Mouse (Mus musculus): ENCODE data around the gene Cald1. TPM values are rescaled to one million over a fixed set of nuclear protein-coding genes. Genes with fewer than 3 reads are reported as not detected.

Gene Cald1
- polyA plus RNA-seq, 1 experiment from 2014 or later = 65.4 TPM

GRCm38 (mm10) chr6:34713169-34713568 lies 114.9 kb downstream of the Cald1 start:
- Histone ChIP-seq H3K9me3 (no peaks in the 10 kb centered on the region), H3K27me3 (no peaks in the 10 kb centered on the region), H3K4me3 (no peak overlapping the region), H3K36me3 (no peaks in the 10 kb centered on the region), H3K9ac (no peak overlapping the region), H3K27ac (replicated peaks) (no peak overlapping the region), H3K4me2 (no peak overlapping the region), H3K4me1 (replicated peaks) (peaks cover 23% of the 10 kb centered on the region)
- 93% methylated on average over 3 of the region's 4 CpGs for WGBS
- ATAC-seq (ENCODE audit: low FRiP score, low read depth) = no peak

GRCm38 (mm10) chr6:34713777-34714176 lies 115.5 kb downstream of the Cald1 start:
- Histone ChIP-seq H3K27me3 (no peaks in the 10 kb centered on the region), H3K27ac (replicated peaks) (no peak overlapping the region), H3K4me3 (no peak overlapping the region), H3K9ac (no peak overlapping the region), H3K4me1 (replicated peaks) (peaks cover 17% of the 10 kb centered on the region), H3K9me3 (no peaks in the 10 kb centered on the region), H3K4me2 (no peak overlapping the region), H3K36me3 (no peaks in the 10 kb centered on the region)
- ATAC-seq (ENCODE audit: low FRiP score, low read depth) = no peak
- WGBS = 88% methylated on average over 8 of the region's 8 CpGs

GRCm38 (mm10) chr6:34714612-34715011 lies 116.3 kb downstream of the Cald1 start:
- H3K4me1 ChIP-seq (replicated peaks) = peaks cover 19% of the 10 kb centered on the region
- WGBS = 94% methylated on average over 4 of the region's 4 CpGs
- no peak overlapping the region for H3K4me3 ChIP-seq
- no peak for ATAC-seq (ENCODE audit: low FRiP score, low read depth)
- no peak overlapping the region for H3K9ac ChIP-seq
- H3K36me3 ChIP-seq = no peaks in the 10 kb centered on the region
- no peak overlapping the region for H3K27ac ChIP-seq (replicated peaks)
- H3K9me3 ChIP-seq = no peaks in the 10 kb centered on the region
- no peak overlapping the region for H3K4me2 ChIP-seq
- H3K27me3 ChIP-seq = no peaks in the 10 kb centered on the region

GRCm38 (mm10) chr6:34716206-34716887 lies 118.0 kb downstream of the Cald1 start:
- H3K27me3 ChIP-seq = no peaks in the 10 kb centered on the region
- no peaks in the 10 kb centered on the region for H3K9me3 ChIP-seq
- H3K4me1 ChIP-seq (replicated peaks) = 0 out of 2 replicates have a peak, but pooled peaks cover 4% of the 10 kb centered on the region
- no peak overlapping the region for H3K4me3 ChIP-seq
- WGBS = 81% methylated on average over 9 of the region's 9 CpGs
- H3K9ac ChIP-seq = no peak overlapping the region
- H3K27ac ChIP-seq (replicated peaks) = no peak overlapping the region
- no peak for ATAC-seq (ENCODE audit: low FRiP score, low read depth)
- no peaks in the 10 kb centered on the region for H3K36me3 ChIP-seq
- no peak overlapping the region for H3K4me2 ChIP-seq

- H3K4me2 ChIP-seq = no peak overlapping the region
- 36% methylated on average over 3 of the region's 3 CpGs for WGBS
- no peak overlapping the region for H3K9ac ChIP-seq
- H3K9me3 ChIP-seq = no peaks in the 10 kb centered on the region
- no peaks in the 10 kb centered on the region for H3K27me3 ChIP-seq
- no peaks in the 10 kb centered on the region for H3K36me3 ChIP-seq
- H3K27ac ChIP-seq (replicated peaks) = no peak overlapping the region
- H3K4me1 ChIP-seq (replicated peaks) = 0 out of 2 replicates have a peak, but pooled peaks cover 4% of the 10 kb centered on the region
- ATAC-seq (ENCODE audit: low FRiP score, low read depth) = no peak
- no peak overlapping the region for H3K4me3 ChIP-seq
These were observed 118.8 kb downstream of the Cald1 start for GRCm38 (mm10) chr6:34716888-34717635.

- WGBS = 83% methylated on average over 4 of the region's 4 CpGs
- Histone ChIP-seq H3K27me3 (no peaks in the 10 kb centered on the region), H3K9me3 (no peaks in the 10 kb centered on the region), H3K4me1 (replicated peaks) (0 out of 2 replicates have a peak, but pooled peaks cover 4% of the 10 kb centered on the region), H3K36me3 (no peaks in the 10 kb centered on the region), H3K9ac (no peak overlapping the region), H3K4me2 (no peak overlapping the region), H3K4me3 (no peak overlapping the region), H3K27ac (replicated peaks) (no peak overlapping the region)
- ATAC-seq (ENCODE audit: low FRiP score, low read depth) = no peak
These were observed 119.4 kb downstream of the Cald1 start for GRCm38 (mm10) chr6:34717651-34718050.

- Histone ChIP-seq H3K27me3 (no peaks in the 10 kb centered on the region), H3K4me3 (no peak overlapping the region), H3K27ac (replicated peaks) (no peak overlapping the region), H3K9ac (no peak overlapping the region), H3K4me1 (replicated peaks) (0 out of 2 replicates have a peak, but pooled peaks cover 4% of the 10 kb centered on the region), H3K9me3 (no peaks in the 10 kb centered on the region), H3K4me2 (no peak overlapping the region), H3K36me3 (no peaks in the 10 kb centered on the region)
- no peak for ATAC-seq (ENCODE audit: low FRiP score, low read depth)
- WGBS = 74% methylated on average over 6 of the region's 6 CpGs
These were observed 120.9 kb downstream of the Cald1 start for GRCm38 (mm10) chr6:34719141-34719680.

- Histone ChIP-seq H3K9ac (no peak overlapping the region), H3K27me3 (no peaks in the 10 kb centered on the region), H3K4me3 (no peak overlapping the region), H3K4me1 (replicated peaks) (0 out of 2 replicates have a peak, but pooled peaks cover 4% of the 10 kb centered on the region), H3K9me3 (no peaks in the 10 kb centered on the region), H3K36me3 (no peaks in the 10 kb centered on the region), H3K27ac (replicated peaks) (no peak overlapping the region), H3K4me2 (no peak overlapping the region)
- no peak for ATAC-seq (ENCODE audit: low FRiP score, low read depth)
- 84% methylated on average over 4 of the region's 4 CpGs for WGBS
These were observed 122.1 kb downstream of the Cald1 start for GRCm38 (mm10) chr6:34720447-34720846.

- peaks cover 5% of the 10 kb centered on the region for H3K4me1 ChIP-seq (replicated peaks)
- no peaks in the 10 kb centered on the region for H3K27me3 ChIP-seq
- ATAC-seq (ENCODE audit: low FRiP score, low read depth) = no peak
- WGBS = 82% methylated on average over 6 of the region's 6 CpGs
- H3K4me3 ChIP-seq = no peak overlapping the region
- no peaks in the 10 kb centered on the region for H3K36me3 ChIP-seq
- no peak overlapping the region for H3K27ac ChIP-seq (replicated peaks)
- no peaks in the 10 kb centered on the region for H3K9me3 ChIP-seq
- H3K9ac ChIP-seq = no peak overlapping the region
- no peak overlapping the region for H3K4me2 ChIP-seq
These were observed 123.4 kb downstream of the Cald1 start for GRCm38 (mm10) chr6:34721740-34722139.

- Histone ChIP-seq H3K27me3 (no peaks in the 10 kb centered on the region), H3K4me2 (no peak overlapping the region), H3K27ac (replicated peaks) (no peak overlapping the region), H3K36me3 (no peaks in the 10 kb centered on the region), H3K4me3 (no peak overlapping the region), H3K9ac (no peak overlapping the region), H3K9me3 (no peaks in the 10 kb centered on the region), H3K4me1 (replicated peaks) (peaks cover 8% of the 10 kb centered on the region)
- no peak for ATAC-seq (ENCODE audit: low FRiP score, low read depth)
- WGBS = 89% methylated on average over 7 of the region's 7 CpGs
These were observed 124.4 kb downstream of the Cald1 start for GRCm38 (mm10) chr6:34722660-34723059.

- Histone ChIP-seq H3K4me2 (no peak overlapping the region), H3K27ac (replicated peaks) (no peak overlapping the region), H3K9me3 (no peaks in the 10 kb centered on the region), H3K9ac (no peak overlapping the region), H3K4me3 (no peak overlapping the region), H3K36me3 (no peaks in the 10 kb centered on the region), H3K4me1 (replicated peaks) (peaks cover 8% of the 10 kb centered on the region), H3K27me3 (no peaks in the 10 kb centered on the region)
- ATAC-seq (ENCODE audit: low FRiP score, low read depth) = no peak
- 95% methylated on average over 10 of the region's 10 CpGs for WGBS
These were observed 125.1 kb downstream of the Cald1 start for GRCm38 (mm10) chr6:34723250-34723904.

- WGBS = 59% methylated on average over 1 of the region's 1 CpGs
- no peak for ATAC-seq (ENCODE audit: low FRiP score, low read depth)
- Histone ChIP-seq H3K4me1 (replicated peaks) (peaks cover 4% of the 10 kb centered on the region), H3K9me3 (no peaks in the 10 kb centered on the region), H3K4me2 (no peak overlapping the region), H3K27me3 (no peaks in the 10 kb centered on the region), H3K27ac (replicated peaks) (no peak overlapping the region), H3K36me3 (no peaks in the 10 kb centered on the region), H3K9ac (no peak overlapping the region), H3K4me3 (no peak overlapping the region)
These were observed 127.4 kb downstream of the Cald1 start for GRCm38 (mm10) chr6:34725660-34726059.
